Mouse (Mus musculus): Measurements from ENCODE around the gene Kcmf1. TPM values are rescaled to one million over a fixed set of nuclear protein-coding genes. Genes with fewer than 3 reads are reported as not detected.
A peak's percentile ranks its signal among the peaks of the same experiment; 100 is the strongest.

Gene Kcmf1
- polyA plus RNA-seq, 1 experiment = 56.7 TPM

GRCm38 (mm10) chr6:72880913-72881618 is 18.7 kb downstream of the Kcmf1 start:
- TF ChIP-seq MYOG (IDR thresholded peaks at IDR 0.05; ENCODE audit: control insufficient read depth, extremely low read depth, insufficient read length) (no peak), MAX (IDR thresholded peaks at IDR 0.05) (peak; percentile 77), FOSL1 (IDR thresholded peaks at IDR 0.05; ENCODE audit: insufficient read depth, low read length, poor library complexity, severe bottlenecking) (peak; percentile 41)
- peaks cover 99% of the 10 kb centered on the region for H3K79me2 ChIP-seq (ENCODE audit: control insufficient read depth, insufficient read depth)
- no peaks in the 10 kb centered on the region for H3K27me3 ChIP-seq (ENCODE audit: control insufficient read depth, insufficient read depth, insufficient read length)
- H3K4me3 ChIP-seq (ENCODE audit: insufficient read depth, poor library complexity, severe bottlenecking) = no peak overlapping the region
- peaks cover under 1% of the 10 kb centered on the region for H3K36me3 ChIP-seq (ENCODE audit: control insufficient read depth, insufficient read depth)
- no peak overlapping the region for H3ac ChIP-seq (ENCODE audit: control insufficient read depth, insufficient read length, low read depth)
- peaks cover 84% of the 10 kb centered on the region for H3K79me3 ChIP-seq (ENCODE audit: low read depth)

DNA sequence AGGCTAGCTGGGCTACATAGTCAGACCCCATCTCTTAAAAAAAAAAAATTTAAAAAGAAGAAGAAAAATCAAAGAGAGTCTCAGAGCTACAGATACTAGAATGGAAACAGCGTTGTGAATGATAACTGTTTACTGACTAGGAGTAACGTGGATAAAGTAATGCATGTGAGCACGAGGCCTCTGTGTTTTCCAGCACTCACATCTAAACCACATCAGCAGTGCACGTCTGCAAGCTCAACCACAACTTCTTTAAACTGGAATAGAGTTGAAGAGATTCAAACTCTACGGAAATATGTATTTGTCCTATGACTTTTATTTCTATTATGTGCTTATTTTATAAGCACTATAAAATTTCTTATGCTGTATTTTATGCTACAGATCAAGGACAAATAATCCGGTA is 23.1 kb downstream of the Kcmf1 start:
- Histone ChIP-seq H3ac (ENCODE audit: control insufficient read depth, insufficient read length, low read depth) (no peak overlapping the region), H3K36me3 (ENCODE audit: control insufficient read depth, insufficient read depth) (peaks cover 6% of the 10 kb centered on the region), H3K79me2 (ENCODE audit: control insufficient read depth, insufficient read depth) (peaks cover 99% of the 10 kb centered on the region), H3K27me3 (ENCODE audit: control insufficient read depth, insufficient read depth, insufficient read length) (no peaks in the 10 kb centered on the region), H3K4me3 (ENCODE audit: insufficient read depth, poor library complexity, severe bottlenecking) (no peak overlapping the region), H3K79me3 (ENCODE audit: low read depth) (peaks cover 80% of the 10 kb centered on the region)
- no peak for TF ChIP-seq MYOD1 (IDR thresholded peaks at IDR 0.05; ENCODE audit: control insufficient read depth, insufficient read length, low read depth)
- no peak for TF ChIP-seq CEBPB (IDR thresholded peaks at IDR 0.05; ENCODE audit: low read depth)
- TF ChIP-seq MYOG (IDR thresholded peaks at IDR 0.05; ENCODE audit: control insufficient read depth, extremely low read depth, insufficient read length) = no peak
- TF ChIP-seq MAX (IDR thresholded peaks at IDR 0.05) = no peak
- TF ChIP-seq FOSL1 (IDR thresholded peaks at IDR 0.05; ENCODE audit: insufficient read depth, low read length, poor library complexity, severe bottlenecking) = no peak
- TF ChIP-seq CTCF (IDR thresholded peaks at IDR 0.05; ENCODE audit: control insufficient read depth, insufficient read depth, insufficient read length) = no peak
- no peak for TF ChIP-seq USF1 (IDR thresholded peaks at IDR 0.05; ENCODE audit: low read depth)

GRCm38 (mm10) chr6:72873338-72873737 is 26.4 kb downstream of the Kcmf1 start:
- Histone ChIP-seq H3K27me3 (ENCODE audit: control insufficient read depth, insufficient read depth, insufficient read length) (no peaks in the 10 kb centered on the region), H3ac (ENCODE audit: control insufficient read depth, insufficient read length, low read depth) (no peak overlapping the region), H3K4me3 (ENCODE audit: insufficient read depth, poor library complexity, severe bottlenecking) (no peak overlapping the region), H3K79me2 (ENCODE audit: control insufficient read depth, insufficient read depth) (peaks cover 99% of the 10 kb centered on the region), H3K36me3 (ENCODE audit: control insufficient read depth, insufficient read depth) (peaks cover 9% of the 10 kb centered on the region), H3K79me3 (ENCODE audit: low read depth) (peaks cover 87% of the 10 kb centered on the region)
- TF ChIP-seq USF1 (IDR thresholded peaks at IDR 0.05; ENCODE audit: low read depth) = no peak
- no peak for TF ChIP-seq MYOD1 (IDR thresholded peaks at IDR 0.05; ENCODE audit: control insufficient read depth, insufficient read length, low read depth)
- TF ChIP-seq MYOG (IDR thresholded peaks at IDR 0.05; ENCODE audit: control insufficient read depth, extremely low read depth, insufficient read length) = no peak
- no peak for TF ChIP-seq MAX (IDR thresholded peaks at IDR 0.05)
- TF ChIP-seq FOSL1 (IDR thresholded peaks at IDR 0.05; ENCODE audit: insufficient read depth, low read length, poor library complexity, severe bottlenecking) = no peak
- TF ChIP-seq CEBPB (IDR thresholded peaks at IDR 0.05; ENCODE audit: low read depth) = no peak
- no peak for TF ChIP-seq CTCF (IDR thresholded peaks at IDR 0.05; ENCODE audit: control insufficient read depth, insufficient read depth, insufficient read length)

DNA sequence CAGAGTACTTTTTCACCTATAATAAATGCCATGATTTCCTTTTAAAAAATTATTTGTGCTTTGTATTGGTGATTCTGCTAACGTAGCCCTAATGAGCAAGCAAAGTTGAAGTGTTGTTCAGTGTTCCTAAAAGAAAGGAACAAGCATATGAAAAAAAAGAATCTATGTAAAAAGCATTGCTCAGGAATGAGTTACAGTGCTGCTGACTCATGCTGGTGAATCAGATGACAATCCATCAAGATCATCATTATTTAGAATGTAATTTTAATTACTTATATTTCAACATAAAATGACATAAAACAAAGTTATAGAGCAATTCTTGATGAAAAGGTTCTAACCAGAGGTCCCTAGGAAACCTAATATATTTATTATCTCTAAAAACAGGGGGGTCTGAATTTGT is 27.5 kb downstream of the Kcmf1 start:
- H3K27me3 ChIP-seq (ENCODE audit: control insufficient read depth, insufficient read depth, insufficient read length) = no peaks in the 10 kb centered on the region
- H3ac ChIP-seq (ENCODE audit: control insufficient read depth, insufficient read length, low read depth) = no peak overlapping the region
- peaks cover 86% of the 10 kb centered on the region for H3K79me3 ChIP-seq (ENCODE audit: low read depth)
- H3K36me3 ChIP-seq (ENCODE audit: control insufficient read depth, insufficient read depth) = peaks cover 9% of the 10 kb centered on the region
- H3K4me3 ChIP-seq (ENCODE audit: insufficient read depth, poor library complexity, severe bottlenecking) = no peak overlapping the region
- H3K79me2 ChIP-seq (ENCODE audit: control insufficient read depth, insufficient read depth) = peaks cover 99% of the 10 kb centered on the region
- TF ChIP-seq FOSL1 (IDR thresholded peaks at IDR 0.05; ENCODE audit: insufficient read depth, low read length, poor library complexity, severe bottlenecking) (peak; percentile 86), CEBPB (IDR thresholded peaks at IDR 0.05; ENCODE audit: low read depth) (no peak), MYOD1 (IDR thresholded peaks at IDR 0.05; ENCODE audit: control insufficient read depth, insufficient read length, low read depth) (no peak), MYOG (IDR thresholded peaks at IDR 0.05; ENCODE audit: control insufficient read depth, extremely low read depth, insufficient read length) (no peak), CTCF (IDR thresholded peaks at IDR 0.05; ENCODE audit: control insufficient read depth, insufficient read depth, insufficient read length) (no peak), MAX (IDR thresholded peaks at IDR 0.05) (no peak)

DNA sequence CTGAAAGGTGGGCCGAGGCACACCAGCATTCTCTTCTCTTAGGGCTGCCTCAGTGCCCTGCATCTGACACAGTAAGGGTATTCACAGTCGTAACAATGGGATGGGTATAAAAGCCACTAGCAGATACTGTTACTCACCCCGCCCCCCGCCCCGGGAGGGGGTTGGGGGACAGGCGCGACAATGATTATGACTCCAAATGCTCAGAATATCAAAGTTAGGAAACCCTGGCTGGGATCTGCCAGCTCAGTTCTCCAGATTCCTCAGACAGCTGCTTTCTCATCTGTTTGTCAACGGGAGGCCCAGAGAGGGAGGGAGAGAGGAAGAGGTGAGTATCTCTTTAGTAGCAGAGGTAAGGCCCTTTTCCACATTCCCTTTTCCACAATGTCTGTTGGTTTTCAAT is 30.2 kb downstream of the Kcmf1 start:
- Histone ChIP-seq H3ac (ENCODE audit: control insufficient read depth, insufficient read length, low read depth) (no peak overlapping the region), H3K4me3 (ENCODE audit: insufficient read depth, poor library complexity, severe bottlenecking) (no peak overlapping the region), H3K27me3 (ENCODE audit: control insufficient read depth, insufficient read depth, insufficient read length) (no peaks in the 10 kb centered on the region), H3K79me2 (ENCODE audit: control insufficient read depth, insufficient read depth) (peaks cover 100% of the 10 kb centered on the region), H3K79me3 (ENCODE audit: low read depth) (peaks cover 87% of the 10 kb centered on the region), H3K36me3 (ENCODE audit: control insufficient read depth, insufficient read depth) (peaks cover 3% of the 10 kb centered on the region)
- TF ChIP-seq USF1 (IDR thresholded peaks at IDR 0.05; ENCODE audit: low read depth) (no peak), CEBPB (IDR thresholded peaks at IDR 0.05; ENCODE audit: low read depth) (no peak), MYOG (IDR thresholded peaks at IDR 0.05; ENCODE audit: control insufficient read depth, extremely low read depth, insufficient read length) (no peak), MYOD1 (IDR thresholded peaks at IDR 0.05; ENCODE audit: control insufficient read depth, insufficient read length, low read depth) (no peak), FOSL1 (IDR thresholded peaks at IDR 0.05; ENCODE audit: insufficient read depth, low read length, poor library complexity, severe bottlenecking) (no peak), CTCF (IDR thresholded peaks at IDR 0.05; ENCODE audit: control insufficient read depth, insufficient read depth, insufficient read length) (no peak), MAX (IDR thresholded peaks at IDR 0.05) (no peak)

- Histone ChIP-seq H3K27me3 (ENCODE audit: control insufficient read depth, insufficient read depth, insufficient read length) (no peaks in the 10 kb centered on the region), H3ac (ENCODE audit: control insufficient read depth, insufficient read length, low read depth) (no peak overlapping the region), H3K4me3 (ENCODE audit: insufficient read depth, poor library complexity, severe bottlenecking) (no peak overlapping the region), H3K79me2 (ENCODE audit: control insufficient read depth, insufficient read depth) (peaks cover 100% of the 10 kb centered on the region), H3K36me3 (ENCODE audit: control insufficient read depth, insufficient read depth) (peaks cover 3% of the 10 kb centered on the region), H3K79me3 (ENCODE audit: low read depth) (peaks cover 89% of the 10 kb centered on the region)
- no peak for TF ChIP-seq FOSL1 (IDR thresholded peaks at IDR 0.05; ENCODE audit: insufficient read depth, low read length, poor library complexity, severe bottlenecking)
- no peak for TF ChIP-seq MYOG (IDR thresholded peaks at IDR 0.05; ENCODE audit: control insufficient read depth, extremely low read depth, insufficient read length)
- TF ChIP-seq USF1 (IDR thresholded peaks at IDR 0.05; ENCODE audit: low read depth) = no peak
- no peak for TF ChIP-seq CTCF (IDR thresholded peaks at IDR 0.05; ENCODE audit: control insufficient read depth, insufficient read depth, insufficient read length)
- no peak for TF ChIP-seq MYOD1 (IDR thresholded peaks at IDR 0.05; ENCODE audit: control insufficient read depth, insufficient read length, low read depth)
- no peak for TF ChIP-seq CEBPB (IDR thresholded peaks at IDR 0.05; ENCODE audit: low read depth)
- no peak for TF ChIP-seq MAX (IDR thresholded peaks at IDR 0.05)
Measured at GRCm38 (mm10) chr6:72868688-72869087, 31.1 kb downstream of the Kcmf1 start.
